Mouse (Mus musculus) fat pad, adult 2 months (tissue): Measurements from ENCODE around the gene Coq8a.

Experiments
- DNase-seq: peaks from one replicate; pipeline ENCODE4 v3.0.0-alpha.2; 2011; ENCODE audit warnings: low read depth, low spot score; ENCODE audit errors: extremely low read depth

The Coq8a gene

DNA sequence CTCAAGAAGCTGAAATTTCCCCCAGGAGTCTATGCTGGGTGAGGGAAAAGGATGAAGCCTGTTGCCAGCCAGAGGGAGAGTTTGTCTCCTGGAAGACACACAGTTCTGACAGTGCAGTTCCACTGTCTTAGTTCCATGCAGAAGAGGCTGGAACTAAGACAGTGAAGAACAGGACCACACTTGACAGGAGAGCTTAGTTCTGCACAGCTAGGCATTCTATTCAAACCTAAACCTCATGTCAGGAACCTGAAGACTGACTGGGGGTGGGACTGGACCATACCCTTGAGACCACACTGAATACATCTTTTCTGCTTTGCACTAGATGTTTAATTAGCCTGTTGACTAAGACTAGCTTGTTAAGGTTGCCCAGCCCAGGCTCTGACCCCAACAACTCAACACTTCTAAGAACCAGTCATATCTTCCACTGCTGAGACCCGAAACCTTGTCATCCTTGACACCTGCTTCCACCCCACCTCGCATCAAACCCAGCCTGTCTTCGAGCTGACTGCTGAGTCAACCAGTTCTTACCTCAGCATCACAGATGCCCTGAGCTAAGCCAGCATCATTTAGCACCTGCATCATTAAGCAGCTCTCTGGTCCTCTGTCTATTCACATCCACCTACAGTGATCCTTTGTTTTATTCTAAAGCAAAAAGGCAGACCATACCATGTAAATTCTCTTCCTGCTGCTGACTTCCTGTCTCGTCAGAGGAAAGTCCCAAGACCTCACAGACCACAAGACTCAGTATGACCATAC is at the start of gene Coq8a:
Coq8a (minus strand) TSS at position 644 of the 756 bp plus-strand sequence.
- no peak for DNase-seq

DNA sequence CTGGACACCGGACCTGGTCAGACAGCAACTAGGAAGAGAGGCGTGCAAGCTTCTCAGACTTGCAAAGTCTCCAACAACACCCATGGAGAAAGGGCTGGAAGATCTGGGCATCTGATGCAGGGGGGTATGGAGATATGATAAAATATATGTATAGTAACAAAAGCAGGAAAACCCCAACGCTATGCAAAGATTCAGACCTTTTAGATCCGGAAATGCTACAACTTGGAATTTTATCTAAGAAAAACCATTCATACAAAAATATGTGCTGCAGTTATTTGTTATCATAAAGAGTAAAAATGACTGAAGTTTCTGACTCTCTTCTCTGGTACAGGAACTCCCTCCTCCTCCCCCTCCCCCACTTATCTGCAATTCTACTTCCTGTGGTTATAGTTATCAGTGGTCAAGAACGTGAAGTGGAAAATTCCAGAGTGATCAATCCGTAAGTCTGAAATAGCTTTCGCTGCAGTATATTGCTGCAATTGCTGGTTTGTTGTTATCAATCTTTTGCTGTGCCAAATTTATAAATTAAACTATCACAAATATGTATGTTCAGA is 49.3 kb upstream of the Coq8a start:
- no peak for DNase-seq

GRCm38 (mm10) chr1:180247901-180248300 is 48.5 kb upstream of the Coq8a start:
- DNase-seq: no peak

GRCm38 (mm10) chr1:180245741-180246507 is 46.5 kb upstream of the Coq8a start:
- DNase-seq: no peak

DNA sequence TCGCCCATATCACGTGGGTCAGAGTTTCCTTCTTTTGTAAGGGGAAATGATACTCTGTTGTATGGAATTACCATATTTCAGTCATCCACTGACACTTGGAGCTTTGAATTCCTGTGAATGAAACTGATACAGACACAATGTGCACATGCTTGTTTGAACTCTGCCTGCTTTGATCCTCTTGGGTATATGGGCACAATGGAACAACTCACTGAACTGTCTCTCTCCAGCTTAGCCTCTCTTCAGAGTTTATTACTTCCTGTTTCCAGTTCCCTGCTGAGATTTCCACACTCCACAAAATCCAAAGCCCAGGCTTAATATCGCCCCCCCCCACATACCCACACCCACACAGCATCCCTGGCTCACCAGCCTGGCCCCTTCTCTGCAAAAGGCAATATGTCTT is 32.3 kb upstream of the Coq8a start:
- DNase-seq: no peak

GRCm38 (mm10) chr1:180230580-180230979 is 31.2 kb upstream of the Coq8a start:
- no peak for DNase-seq

- DNase-seq: no peak
Measured at GRCm38 (mm10) chr1:180229906-180230305, 30.5 kb upstream of the Coq8a start.

- no peak for DNase-seq
Measured at GRCm38 (mm10) chr1:180228854-180229253, 29.5 kb upstream of the Coq8a start.

- DNase-seq: no peak
Measured at GRCm38 (mm10) chr1:180226766-180227165, 27.4 kb upstream of the Coq8a start.

DNA sequence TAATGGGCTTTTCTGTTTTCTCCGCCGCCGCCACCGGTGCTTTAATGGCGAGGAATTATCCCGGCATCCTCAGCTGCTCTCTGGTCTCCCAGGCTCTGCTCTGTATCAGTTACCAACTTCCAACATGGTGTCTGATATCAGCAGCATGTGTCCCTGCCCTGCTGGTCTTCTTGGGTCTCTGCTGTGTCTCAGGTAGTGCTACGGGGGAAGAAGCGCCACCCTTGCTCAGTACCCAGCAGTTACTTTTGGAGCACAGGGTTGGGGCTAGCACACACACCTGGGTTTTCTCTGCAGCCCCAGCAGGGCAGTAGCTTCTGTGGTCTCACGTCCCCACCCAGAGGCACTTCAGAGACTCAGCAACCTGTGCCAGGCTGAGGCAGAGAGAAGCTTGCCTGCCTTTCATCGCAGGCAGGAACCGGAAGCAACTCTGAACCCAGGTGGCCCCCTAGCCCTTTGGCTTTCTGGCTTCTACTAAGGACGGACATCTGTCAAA is 26.9 kb upstream of the Coq8a start:
- no peak for DNase-seq

- no peak for DNase-seq
Measured at GRCm38 (mm10) chr1:180225500-180226220, 26.3 kb upstream of the Coq8a start.

DNA sequence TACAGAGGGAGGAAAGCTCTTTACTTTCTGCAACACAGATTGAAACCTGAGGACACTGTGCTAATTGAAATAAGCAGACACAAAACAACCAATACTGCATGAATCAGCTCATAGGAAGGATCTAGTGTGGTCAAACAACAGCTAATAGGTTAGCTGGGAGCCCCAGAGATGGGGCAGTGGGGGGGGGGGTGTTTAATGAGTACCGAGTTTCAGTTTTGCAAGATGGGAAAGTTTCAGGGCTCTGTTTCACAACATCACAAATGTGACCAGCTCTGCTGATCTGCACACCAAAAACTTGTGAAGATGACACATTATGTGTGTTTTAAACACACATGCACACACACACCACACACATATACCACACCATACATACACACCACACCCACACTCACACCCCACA is 22.6 kb upstream of the Coq8a start:
- DNase-seq: no peak

GRCm38 (mm10) chr1:180220791-180221542 is 21.6 kb upstream of the Coq8a start:
- DNase-seq: no peak

DNA sequence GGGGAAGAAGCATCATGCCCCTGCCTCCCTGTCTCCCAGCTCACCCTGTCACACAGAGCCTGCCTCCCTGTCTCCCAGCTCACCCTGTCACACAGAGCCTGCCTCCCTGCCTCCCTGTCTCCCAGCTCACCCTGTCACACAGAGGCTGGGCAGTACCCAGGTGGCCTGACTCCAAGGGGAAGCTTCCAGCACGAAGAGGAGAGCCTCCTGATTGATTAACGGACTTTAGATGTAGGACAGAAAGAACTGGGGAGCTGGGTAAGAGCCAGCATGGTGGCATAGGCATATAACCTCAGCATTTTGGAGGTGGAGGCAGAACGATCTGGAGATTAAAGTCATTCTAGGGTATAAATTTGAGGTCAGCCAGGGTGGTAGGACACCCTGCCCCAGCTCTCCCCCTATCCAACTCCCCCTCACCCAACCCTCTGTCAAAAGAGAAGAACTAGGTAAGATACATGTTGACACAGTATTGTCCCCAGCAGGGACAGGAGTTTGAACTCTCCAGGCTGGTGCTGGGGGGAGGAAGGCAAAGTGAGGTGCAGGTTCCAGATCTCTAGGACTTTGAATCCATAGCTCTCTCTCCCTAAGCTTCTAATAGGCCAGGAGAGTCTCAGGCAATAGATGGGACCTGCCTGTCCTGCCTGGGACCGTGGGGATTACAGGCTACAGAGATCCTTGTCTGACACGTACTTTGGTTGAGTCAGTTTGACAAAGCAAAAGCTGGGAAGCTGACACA is 17.3 kb upstream of the Coq8a start:
- no peak for DNase-seq

GRCm38 (mm10) chr1:180215044-180215443 is 15.6 kb upstream of the Coq8a start:
- DNase-seq: no peak

DNA sequence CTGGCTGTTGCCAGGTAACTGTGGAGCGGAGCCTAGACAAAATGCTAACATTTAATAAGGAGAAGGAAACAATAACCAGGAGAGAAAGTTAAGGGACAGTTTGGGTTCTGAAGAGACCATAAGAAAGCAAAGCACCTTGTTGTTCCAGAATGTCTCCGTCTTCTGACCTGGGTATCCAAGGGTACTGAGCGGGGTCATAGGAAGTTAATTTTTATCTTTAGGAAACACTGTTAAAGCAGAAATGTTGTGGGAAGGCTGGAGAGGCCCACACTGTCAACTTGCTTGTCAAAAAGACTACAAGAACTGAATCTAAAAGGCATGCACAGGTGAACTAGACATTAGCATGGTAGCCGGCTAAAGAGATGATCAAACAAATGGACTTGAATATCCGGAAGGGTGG is 13.5 kb upstream of the Coq8a start:
- DNase-seq: no peak

DNA sequence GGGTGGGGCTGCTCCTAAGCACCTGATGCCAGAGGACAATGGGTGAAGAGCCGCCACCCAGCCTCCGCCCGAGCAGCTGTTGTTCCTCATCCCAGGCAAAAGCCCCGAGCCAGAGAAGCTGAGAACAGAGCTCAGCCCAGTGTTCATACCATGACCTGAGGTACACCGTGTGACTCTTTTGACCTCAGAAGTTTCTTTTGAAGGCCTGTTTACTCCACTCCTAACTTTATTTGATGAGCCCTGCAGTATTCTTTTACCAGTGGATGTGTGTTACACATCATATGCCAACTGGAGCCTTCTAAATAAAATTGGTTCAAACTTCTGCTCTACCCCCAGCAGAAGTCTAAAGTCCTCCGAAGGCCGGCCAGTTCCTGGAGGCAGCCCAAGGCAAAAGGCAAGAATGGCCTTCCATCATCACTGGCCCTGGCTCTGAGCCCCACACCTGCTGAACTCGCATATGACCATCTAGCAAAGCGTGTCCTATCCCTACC is 11.4 kb upstream of the Coq8a start:
- no peak for DNase-seq

DNA sequence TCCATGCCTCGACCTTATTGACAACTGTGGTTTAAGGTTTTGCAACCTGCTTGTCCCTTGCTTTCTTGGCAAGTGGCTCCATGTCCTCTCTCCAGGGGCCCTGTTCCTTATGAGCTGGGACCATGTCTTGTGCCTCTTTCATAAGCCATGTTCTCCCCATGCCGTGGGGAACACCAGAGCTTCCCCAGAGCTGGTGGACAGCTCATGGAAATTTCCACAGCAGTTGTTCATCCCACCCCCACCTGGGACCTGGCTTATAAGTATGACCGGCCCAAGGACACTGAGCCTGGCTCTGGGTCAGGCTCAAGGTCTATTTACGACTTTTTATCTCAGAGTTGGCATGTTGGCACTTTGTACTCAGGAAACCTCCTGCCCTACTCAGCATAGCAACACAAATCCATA is 10.6 kb upstream of the Coq8a start:
- no peak for DNase-seq

GRCm38 (mm10) chr1:180208370-180208769 is 9.0 kb upstream of the Coq8a start:
- DNase-seq: no peak

- no peak for DNase-seq
Measured at GRCm38 (mm10) chr1:180200722-180201121, 1.3 kb upstream of the Coq8a start.
